Mouse (Mus musculus) liver, adult 2 months (tissue): Measurements from ENCODE around the gene Gtf3c2. TPM values are rescaled to one million over a fixed set of nuclear protein-coding genes. Genes with fewer than 3 reads are reported as not detected.

Experiments
- DNase-seq: peaks from one replicate; pipeline ENCODE4 v3.0.0-alpha.2; 2011; ENCODE audit warnings: low read depth, low spot score; ENCODE audit errors: extremely low read depth
- H3K27ac ChIP-seq: fragments of 200-500 bp; replicated peaks from 2 replicates; pipeline ENCODE4 v1.5.1; 2012; ENCODE audit warnings: low read depth, mild to moderate bottlenecking, control low read depth, inconsistent platforms, low read length; ENCODE audit not compliant: insufficient read depth
- H3K27me3 ChIP-seq: fragments of 200-500 bp; 2 replicates; pipeline ENCODE4 v1.6.1; 2012; ENCODE audit warnings: mild to moderate bottlenecking, moderate library complexity, low read length, inconsistent platforms; ENCODE audit not compliant: control insufficient read depth, insufficient read depth
- H3K36me3 ChIP-seq: fragments of 200-500 bp; 2 replicates; pipeline ENCODE4 v1.6.1; 2012; ENCODE audit warnings: low read length, inconsistent platforms; ENCODE audit not compliant: control insufficient read depth, insufficient read depth
- H3K4me1 ChIP-seq: fragments of 200-500 bp; 2 replicates; pipeline ENCODE4 v1.6.1; 2011; ENCODE audit warnings: low read length; ENCODE audit not compliant: control insufficient read depth, insufficient read depth
- H3K4me3 ChIP-seq: fragments of 200-500 bp; 2 replicates; pipeline ENCODE4 v1.5.1; 2011; ENCODE audit warnings: low read depth, mild to moderate bottlenecking, control low read depth, low read length, moderate library complexity; ENCODE audit not compliant: insufficient read depth
- H3K79me2 ChIP-seq: fragments of 200-500 bp; 2 replicates; pipeline ENCODE4 v1.6.1; 2012; ENCODE audit warnings: inconsistent platforms, mild to moderate bottlenecking, low read length, moderate library complexity; ENCODE audit not compliant: control insufficient read depth, insufficient read depth
- H3K9ac ChIP-seq: fragments of 200-500 bp; 2 replicates; pipeline ENCODE4 v1.6.1; 2012; ENCODE audit warnings: low read depth, mild to moderate bottlenecking, control low read depth, inconsistent platforms, low read length
- CTCF ChIP-seq: fragments of 200-500 bp; IDR thresholded peaks from 2 replicates; pipeline ENCODE4 v1.5.1; 2011; ENCODE audit warnings: low read depth, low read length, control low read depth
- POLR2A ChIP-seq: fragments of 200-500 bp; IDR thresholded peaks from 2 replicates; pipeline ENCODE4 v1.6.1; 2011; ENCODE audit warnings: low read length, control low read depth; ENCODE audit not compliant: insufficient read depth; ENCODE audit errors: extremely low read depth
- WGBS: fragments of 180-500 bp; shearing (Covaris S2); methylation state at CpG from one replicate; pipeline ENCODE4 v1.1.7; 2018; 5-methylcytosine and 5-hydroxymethylcytosine counted together
- polyA plus RNA-seq: library from polyadenylated mRNA; depleted of rRNA; stranded (reverse); fragments of >200 nt; gene quantifications from 2 replicates; pipeline ENCODE4 v1.2.3, GENCODE M21; 2012
- total RNA-seq: library from RNA; depleted of rRNA; stranded (reverse); fragments of >200 nt; gene quantifications from 2 replicates; pipeline ENCODE4 v1.2.3, GENCODE M21; 2014

The Gtf3c2 gene
- total and polyA plus RNA-seq, 2 experiments = 10.9 to 33.0 TPM

DNA sequence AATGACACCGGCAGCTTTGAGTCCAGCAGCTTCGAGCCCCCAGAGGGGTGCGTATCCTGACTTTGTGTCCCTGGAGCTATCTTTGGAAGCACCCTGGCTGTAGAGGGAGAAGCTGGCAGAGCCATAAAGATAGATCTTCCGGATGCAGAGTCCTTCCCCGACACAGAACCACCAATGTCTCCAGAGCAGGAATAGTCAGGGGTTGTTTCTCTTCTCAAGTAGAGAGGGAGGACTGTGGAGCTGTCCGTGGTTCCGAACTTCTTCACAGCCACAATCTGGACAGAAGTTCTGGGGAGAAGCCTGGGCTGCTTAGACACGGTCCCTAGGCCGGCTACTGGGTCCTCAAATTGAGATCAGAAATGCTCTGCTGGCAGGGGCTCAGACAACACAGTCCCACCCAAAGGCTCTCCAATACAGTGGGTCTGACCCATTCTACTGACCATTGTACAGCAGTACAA is 40.9 kb downstream of the Gtf3c2 start:
- peaks cover 8% of the 10 kb centered on the region; the same call in 1 of the 2 replicates for H3K36me3 ChIP-seq
- 20% methylated on average over 9 of the region's 9 CpGs for WGBS
- no peak overlapping the region for H3K27ac ChIP-seq
- no peaks in the 10 kb centered on the region; the same call in 1 of the 2 replicates for H3K4me1 ChIP-seq
- H3K27me3 ChIP-seq = peaks cover 17% of the 10 kb centered on the region
- no peak for DNase-seq
- H3K9ac ChIP-seq = no peak overlapping the region
- no peaks in the 10 kb centered on the region for H3K79me2 ChIP-seq
- no peak overlapping the region for H3K4me3 ChIP-seq
- no peak for TF ChIP-seq CTCF

DNA sequence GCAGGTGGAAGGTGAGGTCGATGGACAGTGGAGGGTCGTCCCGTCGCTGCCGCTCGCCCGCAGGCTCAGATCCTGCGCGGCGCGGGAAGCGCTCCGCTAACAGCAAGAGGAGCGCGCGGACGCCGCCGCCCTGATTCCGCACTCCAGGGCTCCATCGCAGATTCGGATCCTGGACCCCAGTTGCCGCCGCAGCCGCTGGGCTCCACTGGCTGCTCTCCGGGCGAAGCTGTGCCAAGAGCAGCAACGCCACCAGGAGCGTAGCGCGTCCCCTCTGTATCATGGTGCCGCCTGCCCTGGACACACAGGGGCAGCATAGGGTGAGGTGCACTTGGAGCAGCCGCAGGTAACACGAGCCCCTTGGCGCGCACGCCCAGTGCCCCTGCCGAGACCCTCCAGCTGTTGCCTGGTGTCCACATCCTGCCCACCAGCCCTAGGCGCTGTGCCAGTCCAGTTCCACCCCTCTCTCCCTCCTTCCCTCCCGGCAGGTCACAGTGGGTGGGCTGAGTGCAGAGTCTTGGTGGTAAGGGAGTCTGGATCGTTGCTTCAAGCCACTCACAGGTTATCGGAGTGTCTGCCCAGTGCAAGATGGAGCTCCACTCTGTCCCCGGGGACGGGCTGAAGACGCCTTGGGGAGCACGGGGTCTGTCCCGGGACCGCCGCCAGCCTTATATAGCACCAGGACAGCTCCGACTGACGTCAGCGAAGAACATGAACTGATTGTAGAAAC is 41.5 kb downstream of the Gtf3c2 start, which contains the start of gene Ucn:
Ucn (minus strand) TSS at position 589 of the 727 bp plus-strand sequence.
- Histone ChIP-seq H3K79me2 (no peaks in the 10 kb centered on the region), H3K27me3 (peaks cover 17% of the 10 kb centered on the region), H3K4me3 (no peak within 1 kb of the TSS), H3K9ac (no peak within 1 kb of the TSS), H3K4me1 (no peaks in the 10 kb centered on the region; the same call in 1 of the 2 replicates), H3K27ac (no peak within 1 kb of the TSS), H3K36me3 (peaks cover 6% of the 10 kb centered on the region; the same call in 1 of the 2 replicates)
- 4% methylated on average over 52 of the region's 52 CpGs for WGBS
- no peak for DNase-seq
- TF ChIP-seq POLR2A (no peak), CTCF (no peak)

DNA sequence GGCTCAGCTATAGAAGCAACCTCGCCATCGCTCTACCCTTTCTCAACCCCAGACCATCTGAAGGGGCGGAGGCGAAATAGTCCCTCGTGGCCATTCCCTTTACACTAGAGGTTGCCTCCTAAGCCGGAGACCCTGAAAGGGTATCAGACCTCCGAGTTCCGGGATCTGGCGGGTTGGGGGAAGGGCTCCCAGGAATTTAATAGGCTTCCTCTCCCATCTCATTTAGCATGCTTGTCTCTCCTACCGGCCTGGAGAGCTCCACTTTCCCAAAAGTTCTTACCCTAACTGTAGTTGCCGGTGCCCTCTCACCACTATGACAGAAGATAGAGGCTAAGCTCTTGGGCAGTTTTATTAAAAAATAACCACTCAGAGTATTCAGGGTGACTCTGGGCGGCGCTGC is 42.3 kb downstream of the Gtf3c2 start:
- TF ChIP-seq CTCF (no peak), POLR2A (no peak)
- DNase-seq = no peak
- Histone ChIP-seq H3K27me3 (peaks cover 17% of the 10 kb centered on the region), H3K4me3 (no peak overlapping the region), H3K79me2 (no peaks in the 10 kb centered on the region), H3K4me1 (no peaks in the 10 kb centered on the region; the same call in 1 of the 2 replicates), H3K27ac (no peak overlapping the region), H3K36me3 (peaks cover 3% of the 10 kb centered on the region; the same call in 1 of the 2 replicates), H3K9ac (no peak overlapping the region)
- 4% methylated on average over 13 of the region's 13 CpGs for WGBS

DNA sequence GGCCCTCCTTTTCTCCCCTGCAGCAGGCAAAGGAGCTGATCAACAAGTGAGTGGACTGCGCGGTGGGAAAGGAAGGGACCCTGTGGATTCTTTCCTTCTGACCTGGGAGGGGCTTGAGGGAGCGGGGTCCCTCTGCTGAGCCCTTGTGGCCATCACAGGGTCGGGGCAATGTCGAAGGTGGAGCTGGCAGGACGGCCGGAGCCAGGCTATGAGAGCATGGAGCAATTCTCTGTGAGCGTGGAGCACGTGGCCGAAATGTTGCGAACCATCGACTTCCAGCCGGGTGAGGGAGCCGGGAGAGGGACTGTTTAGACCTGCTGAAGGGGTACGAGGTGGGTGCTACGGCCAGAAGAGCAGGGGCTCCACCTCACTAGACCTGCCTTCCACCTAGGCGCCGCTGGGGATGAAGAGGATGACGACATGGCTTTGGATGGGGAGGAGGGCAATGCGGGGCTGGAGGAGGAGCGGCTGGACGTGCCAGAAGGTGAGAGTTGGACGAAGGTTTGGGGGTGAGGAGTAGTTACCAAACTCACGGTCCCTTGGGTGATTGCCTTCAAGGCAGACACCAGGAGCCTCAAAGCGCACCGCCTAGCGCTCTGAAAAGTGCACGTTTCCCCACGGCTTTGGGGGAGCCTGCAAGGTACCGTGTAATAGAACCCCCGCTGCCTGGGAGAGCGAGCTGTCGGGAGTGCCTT is 43.1 kb downstream of the Gtf3c2 start:
- no peak for DNase-seq
- peaks cover 17% of the 10 kb centered on the region for H3K27me3 ChIP-seq
- peaks cover 3% of the 10 kb centered on the region; the same call in 1 of the 2 replicates for H3K36me3 ChIP-seq
- no peak overlapping the region for H3K9ac ChIP-seq
- no peaks in the 10 kb centered on the region; the same call in 1 of the 2 replicates for H3K4me1 ChIP-seq
- no peaks in the 10 kb centered on the region for H3K79me2 ChIP-seq
- TF ChIP-seq POLR2A (no peak), CTCF (no peak)
- 3% methylated on average over 33 of the region's 33 CpGs for WGBS
- H3K27ac ChIP-seq = no peak overlapping the region
- no peak overlapping the region for H3K4me3 ChIP-seq

DNA sequence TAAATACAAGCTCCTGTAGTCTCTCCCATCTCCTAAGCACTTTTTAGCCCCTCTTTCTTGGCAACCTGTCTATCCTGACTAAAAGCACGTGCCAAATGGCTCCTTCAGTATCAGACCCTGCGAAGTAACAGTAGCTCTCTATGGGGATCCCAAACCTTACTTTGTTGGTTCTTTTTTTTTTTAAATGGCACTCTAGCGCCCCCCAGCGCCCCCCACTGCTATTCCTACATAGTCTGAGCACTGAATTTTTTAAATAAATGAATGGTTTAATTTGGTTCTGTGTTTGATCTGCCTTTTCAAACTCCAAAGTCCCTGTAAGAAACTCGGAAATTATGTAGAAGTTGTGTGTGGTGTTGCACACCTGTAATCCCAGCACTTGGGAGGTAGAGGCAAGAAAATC is 53.9 kb downstream of the Gtf3c2 start:
- WGBS = 34% methylated on average over 5 of the region's 5 CpGs
- no peaks in the 10 kb centered on the region for H3K79me2 ChIP-seq
- no peaks in the 10 kb centered on the region; the same call in 1 of the 2 replicates for H3K27me3 ChIP-seq
- no peak overlapping the region for H3K4me3 ChIP-seq
- DNase-seq = no peak
- no peak for TF ChIP-seq POLR2A
- no peak for TF ChIP-seq CTCF
- no peaks in the 10 kb centered on the region for H3K4me1 ChIP-seq
- H3K9ac ChIP-seq = no peak overlapping the region
- H3K36me3 ChIP-seq = no peaks in the 10 kb centered on the region
- H3K27ac ChIP-seq = no peak overlapping the region

DNA sequence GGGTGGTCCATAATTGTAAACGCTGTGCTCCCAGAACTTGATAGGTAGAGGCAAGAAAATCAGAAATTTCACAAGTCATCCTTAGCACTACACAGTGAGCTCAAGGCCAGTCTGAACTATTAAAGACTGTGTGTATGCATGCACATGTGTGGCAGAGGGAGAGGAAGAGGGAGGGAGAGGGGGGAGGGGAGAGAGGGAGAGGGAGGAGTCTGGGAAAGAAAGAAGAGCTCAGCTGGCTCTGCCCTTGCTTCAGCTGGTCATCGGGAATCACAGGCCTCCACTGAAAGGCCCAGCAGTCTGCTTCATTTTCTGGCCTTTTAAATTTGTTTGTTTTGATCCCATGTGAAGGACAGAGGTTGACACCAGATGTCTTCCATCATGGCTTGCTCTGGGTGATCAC is 56.5 kb downstream of the Gtf3c2 start:
- TF ChIP-seq POLR2A = no peak
- no peak for TF ChIP-seq CTCF
- WGBS = 61% methylated on average over 2 of the region's 2 CpGs

More for the DNA sequence above, 56.5 kb downstream of the Gtf3c2 start:
- H3K27me3 ChIP-seq = no peaks in the 10 kb centered on the region
- no peaks in the 10 kb centered on the region for H3K79me2 ChIP-seq
- no peaks in the 10 kb centered on the region for H3K36me3 ChIP-seq
- H3K4me3 ChIP-seq = no peak overlapping the region
- H3K4me1 ChIP-seq = no peaks in the 10 kb centered on the region
- no peak overlapping the region for H3K9ac ChIP-seq
- no peak overlapping the region for H3K27ac ChIP-seq
- no peak for DNase-seq
